Mouse (Mus musculus) lung, postnatal 25 days (tissue): ENCODE data around the gene Ank.
"Not testable (repeated sequence)": the region's sequence is repeated elsewhere in the genome, so short reads cannot be mapped to it uniquely, and the experiment has no call there.

Experiments used
- DNase-seq: peaks from one replicate; pipeline ENCODE4 v3.0.0; 2022; ENCODE audit warnings: low spot score

Gene Ank

GRCm38 (mm10) chr15:27467641-27468040 lies 1.2 kb downstream of the Ank start:
- DNase-seq, result no peak

- no peak for DNase-seq
Observed at GRCm38 (mm10) chr15:27468822-27469488, 2.5 kb downstream of the Ank start.

GRCm38 (mm10) chr15:27470346-27470745 lies 3.9 kb downstream of the Ank start:
- DNase-seq, result not testable (repeated sequence)

- no peak for DNase-seq
Observed at GRCm38 (mm10) chr15:27472315-27472714, 5.8 kb downstream of the Ank start.

- DNase-seq, result no peak
Observed at GRCm38 (mm10) chr15:27475988-27476387, 9.5 kb downstream of the Ank start.

- DNase-seq, result no peak
Observed at GRCm38 (mm10) chr15:27476671-27477070, 10.2 kb downstream of the Ank start.

GRCm38 (mm10) chr15:27477159-27477558 lies 10.7 kb downstream of the Ank start:
- DNase-seq, result no peak

- peak; percentile 65 for DNase-seq
Observed at GRCm38 (mm10) chr15:27477630-27478029, 11.2 kb downstream of the Ank start.

- no peak for DNase-seq
Observed at GRCm38 (mm10) chr15:27480333-27481015, 14.0 kb downstream of the Ank start.

- DNase-seq, result no peak
Observed at GRCm38 (mm10) chr15:27481956-27482355, 15.5 kb downstream of the Ank start.

GRCm38 (mm10) chr15:27483183-27483582 lies 16.7 kb downstream of the Ank start:
- DNase-seq, result no peak

- no peak for DNase-seq
Observed at GRCm38 (mm10) chr15:27485567-27486278, 19.2 kb downstream of the Ank start.

GRCm38 (mm10) chr15:27486279-27486618 lies 19.8 kb downstream of the Ank start:
- DNase-seq, result no peak

GRCm38 (mm10) chr15:27487059-27487458 lies 20.6 kb downstream of the Ank start:
- no peak for DNase-seq

GRCm38 (mm10) chr15:27488042-27488441 lies 21.6 kb downstream of the Ank start:
- no peak for DNase-seq

GRCm38 (mm10) chr15:27490676-27491075 lies 24.2 kb downstream of the Ank start:
- DNase-seq, result no peak

- DNase-seq, result no peak
Observed at GRCm38 (mm10) chr15:27491425-27492070, 25.1 kb downstream of the Ank start.

- peak; percentile 53 for DNase-seq
Observed at GRCm38 (mm10) chr15:27492156-27492555, 25.7 kb downstream of the Ank start.

- DNase-seq, result no peak
Observed at GRCm38 (mm10) chr15:27492734-27493133, 26.3 kb downstream of the Ank start.

- DNase-seq, result no peak
Observed at GRCm38 (mm10) chr15:27493516-27493915, 27.0 kb downstream of the Ank start.

GRCm38 (mm10) chr15:27495981-27496401 lies 29.5 kb downstream of the Ank start:
- no peak for DNase-seq

- no peak for DNase-seq
Observed at GRCm38 (mm10) chr15:27496596-27497299, 30.3 kb downstream of the Ank start.
